Mouse (Mus musculus): Measurements from ENCODE around the gene Kdelr3. TPM values are rescaled to one million over a fixed set of nuclear protein-coding genes. Genes with fewer than 3 reads are reported as not detected.

Gene Kdelr3
- polyA plus RNA-seq (2015; fragmentation: Nextera tagmentation; extraction: Ambion mirVana): 6.2 and 6.4 TPM in 2 replicates

GRCm38 (mm10) chr15:79516171-79517096 lies at the start of gene Kdelr3:
Gene Kdelr3, plus strand, starts transcription at chr15:79516411.
- no peak; the same call in 1 of the 2 replicates for ATAC-seq (ENCODE audit: low read depth)
- H3K27ac ChIP-seq: no peak within 1 kb of the TSS
- peak within 1 kb of the TSS; percentile 45; the same call in 1 of the 2 replicates for H3K9ac ChIP-seq
- no peaks in the 10 kb centered on the region for H3K9me3 ChIP-seq (replicated peaks)
- peak within 1 kb of the TSS; percentile 56 for H3K4me3 ChIP-seq (replicated peaks)
- WGBS (ENCODE audit: insufficient replicate concordance): 2% methylated on average over 71 of the region's 71 CpGs
- H3K36me3 ChIP-seq: no peaks in the 10 kb centered on the region
- peaks cover 78% of the 10 kb centered on the region for H3K27me3 ChIP-seq
- peak within 1 kb of the TSS; percentile 73 for H3K4me2 ChIP-seq
- no peak for DNase-seq
- peaks cover 33% of the 10 kb centered on the region for H3K4me1 ChIP-seq (replicated peaks)

GRCm38 (mm10) chr15:79466601-79467286 lies 49.5 kb upstream of the Kdelr3 start:
- H3K9me3 ChIP-seq (replicated peaks): no peaks in the 10 kb centered on the region
- H3K27ac ChIP-seq: no peak overlapping the region
- H3K4me3 ChIP-seq (replicated peaks): no peak overlapping the region
- ATAC-seq (ENCODE audit: low read depth) (no peak), DNase-seq (peak; percentile 54)
- H3K4me1 ChIP-seq (replicated peaks): peaks cover 5% of the 10 kb centered on the region; the same call in 1 of the 2 replicates
- 5% methylated on average over 18 of the region's 18 CpGs for WGBS (ENCODE audit: insufficient replicate concordance)
- H3K4me2 ChIP-seq: no peak overlapping the region
- H3K27me3 ChIP-seq: peaks cover 28% of the 10 kb centered on the region
- no peak overlapping the region for H3K9ac ChIP-seq
- H3K36me3 ChIP-seq: no peaks in the 10 kb centered on the region

GRCm38 (mm10) chr15:79469577-79469976 lies 46.6 kb upstream of the Kdelr3 start:
- WGBS (ENCODE audit: insufficient replicate concordance): 58% methylated on average over 5 of the region's 5 CpGs
- no peak for ATAC-seq (ENCODE audit: low read depth)

GRCm38 (mm10) chr15:79470583-79470982 lies 45.6 kb upstream of the Kdelr3 start:
- Histone ChIP-seq H3K4me1 (replicated peaks) (peaks cover 5% of the 10 kb centered on the region; the same call in 1 of the 2 replicates), H3K4me3 (replicated peaks) (no peak overlapping the region), H3K9me3 (replicated peaks) (no peaks in the 10 kb centered on the region), H3K27ac (no peak overlapping the region), H3K9ac (no peak overlapping the region), H3K36me3 (no peaks in the 10 kb centered on the region), H3K4me2 (peak overlapping the region; percentile 26; the same call in 1 of the 2 replicates), H3K27me3 (peaks cover 6% of the 10 kb centered on the region; the same call in 1 of the 2 replicates)
- WGBS (ENCODE audit: insufficient replicate concordance): 22% methylated on average over 17 of the region's 17 CpGs
- ATAC-seq (ENCODE audit: low read depth) (no peak), DNase-seq (no peak)

More at GRCm38 (mm10) chr15:79469577-79469976, 46.6 kb upstream of the Kdelr3 start:
- Histone ChIP-seq H3K27ac (no peak overlapping the region), H3K27me3 (peaks cover 6% of the 10 kb centered on the region; the same call in 1 of the 2 replicates), H3K36me3 (no peaks in the 10 kb centered on the region), H3K4me3 (replicated peaks) (no peak overlapping the region), H3K9ac (no peak overlapping the region), H3K4me2 (no peak overlapping the region), H3K9me3 (replicated peaks) (no peaks in the 10 kb centered on the region), H3K4me1 (replicated peaks) (peaks cover 5% of the 10 kb centered on the region; the same call in 1 of the 2 replicates)
- DNase-seq: no peak

GRCm38 (mm10) chr15:79471095-79471494 lies 45.1 kb upstream of the Kdelr3 start:
- peaks cover 6% of the 10 kb centered on the region; the same call in 1 of the 2 replicates for H3K27me3 ChIP-seq
- 52% methylated on average over 10 of the region's 10 CpGs for WGBS (ENCODE audit: insufficient replicate concordance)
- H3K4me2 ChIP-seq: no peak overlapping the region
- no peak for ATAC-seq (ENCODE audit: low read depth)
- H3K4me3 ChIP-seq (replicated peaks): no peak overlapping the region
- H3K27ac ChIP-seq: no peak overlapping the region
- H3K9ac ChIP-seq: no peak overlapping the region
- H3K36me3 ChIP-seq: no peaks in the 10 kb centered on the region
- no peaks in the 10 kb centered on the region for H3K9me3 ChIP-seq (replicated peaks)
- H3K4me1 ChIP-seq (replicated peaks): peaks cover 5% of the 10 kb centered on the region; the same call in 1 of the 2 replicates
- no peak for DNase-seq

- Histone ChIP-seq H3K4me1 (replicated peaks) (no peaks in the 10 kb centered on the region), H3K4me2 (no peak overlapping the region), H3K27me3 (0 out of 2 replicates have a peak, but pooled peaks cover 4% of the 10 kb centered on the region), H3K9me3 (replicated peaks) (no peaks in the 10 kb centered on the region), H3K4me3 (replicated peaks) (no peak overlapping the region), H3K9ac (no peak overlapping the region), H3K36me3 (no peaks in the 10 kb centered on the region), H3K27ac (no peak overlapping the region)
- WGBS (ENCODE audit: insufficient replicate concordance): 60% methylated on average over 5 of the region's 5 CpGs
- ATAC-seq (ENCODE audit: low read depth) (no peak), DNase-seq (no peak)
These were observed 43.2 kb upstream of the Kdelr3 start for GRCm38 (mm10) chr15:79473042-79473441.

GRCm38 (mm10) chr15:79473638-79474355 lies 42.4 kb upstream of the Kdelr3 start:
- no peak overlapping the region for H3K4me3 ChIP-seq (replicated peaks)
- DNase-seq (no peak), ATAC-seq (ENCODE audit: low read depth) (no peak)
- H3K9ac ChIP-seq: no peak overlapping the region
- H3K27ac ChIP-seq: no peak overlapping the region
- H3K4me1 ChIP-seq (replicated peaks): no peaks in the 10 kb centered on the region
- H3K27me3 ChIP-seq: peaks cover 11% of the 10 kb centered on the region; the same call in 1 of the 2 replicates
- H3K36me3 ChIP-seq: no peaks in the 10 kb centered on the region
- no peaks in the 10 kb centered on the region for H3K9me3 ChIP-seq (replicated peaks)
- H3K4me2 ChIP-seq: no peak overlapping the region
- WGBS (ENCODE audit: insufficient replicate concordance): 42% methylated on average over 12 of the region's 12 CpGs

- ATAC-seq (ENCODE audit: low read depth): no peak
- WGBS (ENCODE audit: insufficient replicate concordance): 46% methylated on average over 6 of the region's 6 CpGs
These were observed 39.0 kb upstream of the Kdelr3 start for GRCm38 (mm10) chr15:79477227-79477626.

GRCm38 (mm10) chr15:79481181-79481688 lies 35.0 kb upstream of the Kdelr3 start:
- Histone ChIP-seq H3K4me1 (replicated peaks) (no peaks in the 10 kb centered on the region), H3K9ac (no peak overlapping the region), H3K27ac (no peak overlapping the region), H3K36me3 (no peaks in the 10 kb centered on the region), H3K4me2 (no peak overlapping the region), H3K4me3 (replicated peaks) (no peak overlapping the region), H3K27me3 (peaks cover 48% of the 10 kb centered on the region), H3K9me3 (replicated peaks) (no peaks in the 10 kb centered on the region)
- no peak for DNase-seq
- 13% methylated on average over 15 of the region's 15 CpGs for WGBS (ENCODE audit: insufficient replicate concordance)
- no peak for ATAC-seq (ENCODE audit: low read depth)

More at GRCm38 (mm10) chr15:79477227-79477626, 39.0 kb upstream of the Kdelr3 start:
- Histone ChIP-seq H3K9me3 (replicated peaks) (no peaks in the 10 kb centered on the region), H3K4me2 (no peak overlapping the region), H3K4me1 (replicated peaks) (no peaks in the 10 kb centered on the region), H3K27me3 (peaks cover 43% of the 10 kb centered on the region), H3K9ac (no peak overlapping the region), H3K36me3 (no peaks in the 10 kb centered on the region), H3K4me3 (replicated peaks) (no peak overlapping the region), H3K27ac (no peak overlapping the region)
- DNase-seq: no peak

GRCm38 (mm10) chr15:79489463-79489862 lies 26.7 kb upstream of the Kdelr3 start:
- no peaks in the 10 kb centered on the region for H3K4me1 ChIP-seq (replicated peaks)
- no peaks in the 10 kb centered on the region for H3K9me3 ChIP-seq (replicated peaks)
- peaks cover 55% of the 10 kb centered on the region for H3K27me3 ChIP-seq
- no peak overlapping the region for H3K4me3 ChIP-seq (replicated peaks)
- DNase-seq (no peak), ATAC-seq (ENCODE audit: low read depth) (no peak)
- H3K9ac ChIP-seq: no peak overlapping the region
- WGBS (ENCODE audit: insufficient replicate concordance): 58% methylated on average over 11 of the region's 11 CpGs
- no peaks in the 10 kb centered on the region for H3K36me3 ChIP-seq
- H3K27ac ChIP-seq: no peak overlapping the region
- H3K4me2 ChIP-seq: no peak overlapping the region
